Mouse (Mus musculus) cerebellum, postnatal 4 days (tissue): ENCODE results near the gene Grin2c.

Source experiments
- DNase-seq, 2 experiments: peaks; one replicate each; pipeline ENCODE4 v3.0.0; 2022; ENCODE audit warnings: low spot score in 2 of 2, mixed read lengths in 1 of 2

The Grin2c gene

GRCm38 (mm10) chr11:115265771-115266399 lies 1.2 kb downstream of the Grin2c start:
- no peak for DNase-seq

DNA sequence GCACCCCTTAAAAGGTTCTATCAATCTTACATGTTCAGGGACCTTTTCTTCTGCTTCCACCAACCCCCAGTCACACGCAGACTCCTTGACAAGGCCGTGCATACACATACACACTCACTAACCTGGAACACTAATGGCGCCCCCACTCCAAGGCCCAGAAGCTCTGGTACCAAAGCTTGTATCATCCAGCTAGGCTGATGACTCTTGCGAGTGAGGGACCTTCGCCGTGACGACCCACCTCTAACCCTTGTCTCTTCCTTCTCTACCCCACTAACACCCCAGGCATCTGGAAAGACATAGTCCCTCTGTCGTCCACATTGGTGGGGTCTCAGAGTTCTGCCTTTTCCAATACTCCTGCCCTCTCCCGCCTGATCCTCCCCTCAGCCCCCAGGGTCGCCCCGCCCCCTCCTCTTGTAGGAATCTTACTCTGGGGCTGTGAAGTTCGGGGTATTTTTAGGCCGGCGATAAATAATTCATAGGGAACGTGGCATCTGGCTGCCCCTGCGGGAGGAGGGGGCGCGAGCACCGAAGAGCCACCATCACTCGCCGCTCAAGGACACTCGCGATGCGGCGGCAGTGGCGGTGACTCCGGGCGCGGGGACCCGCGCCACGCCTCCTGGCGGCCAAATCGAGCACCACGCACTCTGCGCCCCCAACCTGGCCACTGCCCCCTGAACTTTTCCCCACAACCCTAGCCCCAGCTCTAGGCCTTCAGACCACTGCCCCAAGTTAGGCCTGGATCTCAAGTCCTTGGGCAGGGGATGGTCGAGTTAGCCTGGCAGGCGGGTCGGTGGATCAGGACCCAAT lies 2.0 kb downstream of the Grin2c start:
- DNase-seq, result peak in 1 of 2 experiments; percentile 52

GRCm38 (mm10) chr11:115264136-115264861 lies 2.7 kb downstream of the Grin2c start:
- no peak for DNase-seq

GRCm38 (mm10) chr11:115262954-115263353 lies 4.1 kb downstream of the Grin2c start:
- no peak for DNase-seq

DNA sequence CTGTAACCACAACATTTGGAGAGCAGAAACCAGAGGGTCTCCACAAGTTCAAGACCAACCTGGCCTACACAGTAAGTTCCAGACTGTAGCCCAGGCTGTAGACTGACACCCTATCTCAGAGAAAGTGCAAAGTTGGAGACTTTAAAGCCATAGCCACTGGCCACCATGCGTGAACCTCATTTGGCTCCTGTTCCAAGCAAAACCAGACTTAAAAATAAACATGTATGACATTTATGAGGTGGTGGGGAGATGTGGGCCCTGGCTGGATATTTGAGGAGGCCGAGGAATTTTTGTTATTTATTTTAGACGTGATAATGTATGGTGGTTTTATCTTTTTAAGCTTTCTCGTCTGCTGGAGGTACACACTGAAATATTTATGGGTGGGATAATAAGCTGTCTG lies 7.9 kb downstream of the Grin2c start:
- DNase-seq, result no peak

DNA sequence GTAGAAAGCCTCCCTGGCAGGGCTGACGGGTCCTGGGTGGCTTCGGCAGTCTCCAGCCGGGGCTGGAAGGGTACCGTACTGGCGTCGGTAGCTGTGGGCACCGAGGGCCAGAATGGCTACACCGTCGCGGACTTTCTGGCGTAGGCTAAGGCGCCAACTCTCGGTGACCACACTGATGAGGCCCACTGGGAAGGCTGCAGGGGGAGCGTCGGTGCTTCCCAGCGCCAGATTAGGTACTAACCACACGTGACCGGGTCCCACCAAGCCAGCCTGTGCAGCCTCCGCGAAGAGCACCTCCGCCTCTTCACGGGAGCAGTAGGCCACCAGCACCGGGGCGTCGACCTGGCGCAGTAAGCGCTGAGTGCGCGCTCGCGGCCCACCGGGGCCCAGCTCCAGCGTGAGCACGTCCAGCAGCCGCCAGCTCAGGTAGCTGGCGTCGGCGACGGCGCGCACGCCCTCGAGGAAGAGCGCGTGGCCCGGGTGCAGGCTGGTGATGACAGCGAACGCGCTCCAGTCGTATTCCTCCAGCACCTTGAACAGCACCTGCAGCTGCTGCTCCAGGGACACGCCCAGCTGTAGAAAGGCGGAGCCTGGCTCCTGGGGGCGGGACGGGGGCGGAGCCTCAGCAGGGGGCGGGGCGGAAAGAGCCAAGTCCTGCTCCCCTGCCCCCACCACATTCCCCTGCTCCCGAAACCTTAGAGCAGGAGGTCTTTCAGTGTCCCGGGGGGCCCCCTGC lies 9.1 kb downstream of the Grin2c start:
- DNase-seq, result no peak

GRCm38 (mm10) chr11:115251258-115251657 lies 15.8 kb downstream of the Grin2c start:
- no peak for DNase-seq

- no peak for DNase-seq
Measured at GRCm38 (mm10) chr11:115250405-115251090, 16.5 kb downstream of the Grin2c start.

DNA sequence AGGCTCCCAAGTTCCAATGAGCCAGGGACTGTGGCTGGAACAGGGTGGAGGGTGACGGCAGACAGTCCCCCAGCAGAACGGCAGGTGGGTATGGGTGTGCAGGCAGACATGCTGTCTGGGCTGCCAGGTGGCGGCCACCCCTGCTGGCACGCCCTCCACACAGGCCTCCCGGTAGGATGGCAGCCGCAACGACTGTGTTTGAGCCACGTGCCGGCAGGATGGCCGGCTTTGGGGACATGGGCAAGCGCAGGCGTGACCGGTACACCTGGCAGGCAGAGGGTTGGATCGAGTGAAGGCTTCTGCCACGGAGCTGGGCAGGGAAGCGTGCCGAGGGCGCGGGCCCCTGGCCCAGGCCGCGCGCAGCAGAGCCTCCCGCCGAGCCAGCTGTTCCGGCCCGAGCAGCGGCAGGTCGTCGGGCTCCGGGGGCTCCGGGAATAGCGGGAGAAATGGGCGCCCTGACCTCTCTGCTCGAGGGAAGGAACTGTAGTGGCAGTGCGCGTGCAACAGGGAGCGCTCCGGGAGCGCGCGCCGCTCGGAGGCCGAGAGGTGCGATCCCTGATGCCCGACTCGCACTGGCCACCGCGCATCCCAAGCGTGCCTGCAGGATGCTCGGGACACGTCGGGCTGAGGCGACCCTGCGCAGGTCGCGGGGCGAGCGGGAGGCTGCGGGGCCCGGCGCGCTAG lies 17.2 kb downstream of the Grin2c start:
- DNase-seq, result no peak

DNA sequence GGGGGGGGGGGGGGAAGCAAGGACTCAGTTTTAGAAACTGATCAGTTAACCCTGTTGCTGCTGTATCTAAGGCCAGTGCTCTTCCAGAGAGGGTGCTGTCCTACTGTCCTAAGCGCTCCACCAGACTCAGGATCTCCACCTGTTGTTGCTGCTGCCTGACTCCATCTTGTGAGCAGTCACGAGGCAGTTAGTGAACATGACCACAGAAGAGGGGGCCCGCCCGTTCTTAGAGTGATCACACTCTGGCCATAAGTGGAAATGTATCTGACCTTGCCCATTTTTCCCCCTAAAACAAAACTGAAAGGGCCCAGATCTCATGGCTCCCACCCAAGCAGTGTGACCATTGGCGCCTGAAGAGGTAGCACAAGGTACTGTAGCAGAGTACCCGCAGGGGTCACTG lies 19.1 kb downstream of the Grin2c start:
- no peak for DNase-seq

GRCm38 (mm10) chr11:115247240-115247639 lies 19.8 kb downstream of the Grin2c start:
- no peak for DNase-seq

GRCm38 (mm10) chr11:115246386-115246785 lies 20.7 kb downstream of the Grin2c start:
- no peak for DNase-seq

DNA sequence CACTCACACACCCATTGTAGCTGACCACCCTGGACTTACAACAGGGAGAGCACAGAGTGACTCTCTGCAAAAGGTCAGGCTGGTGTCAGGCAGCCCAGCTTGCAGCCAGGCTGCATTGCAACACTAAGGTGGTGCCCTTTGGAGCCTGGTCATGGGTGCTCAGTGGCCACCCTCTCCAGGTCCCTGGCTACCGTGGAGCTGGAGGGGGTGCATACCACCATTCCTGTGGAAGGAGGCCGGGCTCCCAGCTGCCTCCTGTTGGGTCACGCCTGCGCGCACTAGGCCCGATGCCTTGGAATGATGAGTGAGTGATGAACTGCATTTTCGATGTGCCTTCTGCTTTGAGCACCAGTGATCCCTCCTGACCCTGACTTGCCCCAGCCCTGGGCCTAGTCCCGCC lies 22.2 kb downstream of the Grin2c start:
- no peak for DNase-seq

DNA sequence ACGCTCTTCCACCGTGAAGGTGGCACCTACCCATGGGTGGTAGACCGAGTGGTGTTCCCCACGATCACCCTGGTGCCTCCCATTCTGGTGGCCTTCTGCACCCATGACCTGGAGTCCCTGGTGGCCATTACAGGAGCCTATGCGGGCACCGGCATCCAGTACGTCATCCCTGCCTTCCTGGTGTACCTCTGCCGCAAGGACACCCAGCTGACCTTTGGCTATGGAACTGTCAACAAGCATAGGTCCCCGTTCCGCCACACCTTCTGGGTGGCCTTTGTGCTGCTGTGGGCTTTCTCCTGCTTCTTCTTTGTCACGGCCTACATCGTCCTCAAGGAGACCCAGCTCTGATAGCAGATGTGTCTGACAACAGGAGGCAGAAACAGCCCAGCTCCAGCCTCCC lies 23.3 kb downstream of the Grin2c start:
- no peak for DNase-seq

DNA sequence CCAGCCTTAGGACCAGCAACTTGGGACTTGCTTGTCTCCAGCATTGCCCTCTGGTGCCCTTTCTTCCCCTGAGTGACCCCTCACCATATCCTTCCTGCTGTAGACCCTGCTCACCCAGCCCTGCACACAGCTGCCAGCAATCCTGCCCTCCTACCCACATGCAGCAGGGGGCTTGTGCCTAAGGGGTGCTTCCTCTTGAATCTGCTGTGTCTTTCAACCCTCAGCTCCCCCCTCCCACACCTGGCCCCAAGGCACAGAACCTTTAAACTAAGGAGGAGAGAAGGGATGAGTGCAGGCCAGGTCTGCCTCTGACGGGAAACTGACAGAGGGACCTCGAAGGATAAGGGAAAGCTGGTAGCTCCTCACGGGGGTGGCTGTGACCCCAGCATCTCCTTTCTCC lies 24.3 kb downstream of the Grin2c start:
- DNase-seq, result no peak

DNA sequence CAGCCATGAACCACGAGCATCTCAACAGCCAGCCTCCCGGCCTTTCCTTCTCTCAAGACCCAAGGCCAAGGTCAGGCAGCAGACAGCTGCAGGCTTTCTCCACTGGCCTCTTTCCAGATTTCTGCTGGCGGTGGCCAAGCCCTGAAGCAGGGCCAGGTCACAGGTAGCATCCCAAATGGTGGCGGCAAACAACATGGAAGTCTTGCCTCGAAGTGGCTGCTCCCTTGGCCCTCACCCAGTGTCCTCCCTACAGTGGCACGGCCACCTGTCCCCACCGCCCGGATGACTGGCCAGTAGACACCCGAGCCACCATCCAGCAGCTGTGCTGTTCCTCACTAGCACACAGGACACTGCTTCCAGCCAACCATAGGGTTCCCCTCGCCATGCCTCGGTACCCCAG lies 25.6 kb downstream of the Grin2c start:
- no peak for DNase-seq

DNA sequence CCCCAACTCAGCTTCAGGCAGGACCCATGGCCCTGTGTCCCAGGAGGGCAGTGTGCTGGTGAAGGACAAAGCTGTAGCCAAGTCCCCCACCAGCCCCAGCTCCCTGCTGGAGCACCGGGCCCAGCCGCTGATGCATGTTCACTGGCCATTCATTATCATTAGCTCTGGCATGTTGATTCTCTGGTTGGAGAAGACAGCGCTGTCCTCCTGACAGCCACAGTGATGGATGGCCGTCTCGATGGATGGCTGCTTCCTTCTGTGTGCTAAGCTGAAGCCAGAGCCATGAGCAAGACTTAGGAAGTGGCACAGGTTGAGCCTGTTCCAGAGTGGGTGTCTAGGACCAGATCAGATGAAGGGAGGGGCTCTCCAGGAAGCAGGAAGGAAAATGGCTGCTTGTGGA lies 30.5 kb downstream of the Grin2c start:
- no peak for DNase-seq

GRCm38 (mm10) chr11:115234320-115235044 lies 32.6 kb downstream of the Grin2c start:
- DNase-seq, result peak in 1 of 2 experiments; percentile 53

- DNase-seq, result peak in 1 of 2 experiments; percentile 50
Measured at GRCm38 (mm10) chr11:115233526-115234290, 33.3 kb downstream of the Grin2c start.
